Mouse (Mus musculus) liver, adult 10 weeks (tissue): ENCODE measurements around the gene St3gal2. TPM values are rescaled to one million over a fixed set of nuclear protein-coding genes. Genes with fewer than 3 reads are reported as not detected.

Experiments
- polyA plus RNA-seq: library from polyadenylated mRNA; stranded (reverse); fragments of 350-450 nt; fragmentation: Illumina TruSeq; extraction: RNeasy Lipid Tissue Mini Kit (QIAGEN cat#74804); gene quantifications from one replicate; pipeline ENCODE4 v1.2.3, GENCODE M21; 2014; ENCODE audit warnings: low read depth, low replicate concordance

Gene St3gal2
- polyA plus RNA-seq = 0.34 TPM

DNA sequence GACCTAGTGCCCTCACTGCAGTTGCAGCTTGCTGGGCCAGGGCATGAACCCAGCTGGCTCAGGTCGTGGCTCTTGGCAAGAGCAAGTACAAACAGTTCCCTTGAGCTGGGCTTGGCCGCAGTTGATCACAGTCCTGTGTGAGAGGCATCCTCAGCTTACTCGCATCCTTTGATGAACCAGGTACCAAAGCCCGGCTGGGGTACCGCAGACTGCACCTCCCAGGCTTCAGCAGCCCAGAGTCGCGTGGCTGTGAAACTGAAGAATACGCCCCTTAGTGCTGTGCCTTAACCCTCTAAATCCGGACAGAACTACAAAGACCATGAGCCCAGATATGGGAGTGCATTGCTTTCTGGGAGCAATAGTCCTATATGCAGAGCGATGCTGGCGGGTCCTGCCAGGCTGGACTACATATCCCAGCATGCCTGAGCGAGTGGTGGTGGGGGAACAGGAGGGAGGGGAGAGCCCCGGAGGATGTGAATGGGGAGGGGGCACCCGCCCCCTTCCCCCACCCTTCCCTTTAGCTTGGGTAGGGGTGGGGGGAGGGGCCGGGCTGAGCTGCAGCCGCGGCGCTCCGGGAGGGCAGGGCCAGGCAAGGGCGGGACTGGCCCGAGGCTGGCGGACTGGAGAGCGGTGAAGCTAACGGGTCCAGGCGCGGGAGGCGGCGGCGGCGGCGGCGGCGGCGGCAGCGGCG, at the start of gene St3gal2:
Gene St3gal2, plus strand, starts transcription at position 582 of the 691 bp plus-strand sequence.

DNA sequence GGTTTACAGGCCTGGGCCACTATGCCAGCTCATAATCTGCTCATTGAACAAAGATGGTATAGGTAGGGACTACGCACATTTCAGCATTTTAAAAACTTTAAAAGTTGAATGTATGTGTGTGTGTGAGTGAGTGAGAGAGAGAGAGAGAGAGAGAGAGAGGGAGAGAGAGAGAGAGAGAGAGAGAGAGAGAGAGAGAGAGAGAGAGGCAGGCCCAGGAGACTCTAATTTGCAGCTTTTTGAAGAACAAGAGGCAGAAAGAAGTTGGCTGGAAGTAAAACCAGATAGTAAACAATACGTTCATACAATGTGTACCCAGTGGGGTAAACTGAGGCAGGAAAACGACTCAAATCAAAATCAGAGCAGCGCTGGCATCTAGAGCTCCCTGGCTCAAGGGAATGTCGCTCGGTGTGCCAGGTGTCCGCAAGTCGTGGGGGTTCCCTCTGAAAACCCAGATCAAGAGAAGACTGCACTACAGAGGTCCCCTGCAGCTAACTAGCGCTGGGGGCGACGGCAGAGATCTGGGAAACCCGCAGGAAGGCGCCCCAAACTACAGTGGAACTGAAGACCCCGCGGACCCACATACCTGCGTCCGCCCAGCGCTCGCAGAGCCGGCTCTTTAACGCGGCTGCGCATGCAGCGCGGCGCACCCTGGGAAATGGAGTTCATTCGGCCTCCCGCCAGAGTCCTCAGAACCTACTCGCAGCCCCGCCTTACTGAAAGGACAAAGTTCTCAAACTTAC, 17.7 kb upstream of the St3gal2 start, which contains the start of gene Fuk:
Gene Fuk, minus strand, starts transcription at position 650 of the 740 bp plus-strand sequence.

GRCm38 (mm10) chr8:110997547-110998531, 78.1 kb downstream of the St3gal2 start, which contains the start of gene Ddx19a:
Ddx19a (minus strand) TSS chr8:110997800.

Other genes starting within 250 kb of the St3gal2 start
- 0.16 TPM for gene Mtss1l, start 198.4 kb upstream of the St3gal2 start, polyA plus RNA-seq
- not detected for gene Il34, start 114.0 kb upstream of the St3gal2 start, polyA plus RNA-seq
- 11.6 TPM for gene Cog4, start 73.3 kb upstream of the St3gal2 start, polyA plus RNA-seq
- 11.0 TPM for gene Sf3b3, start 73.1 kb upstream of the St3gal2 start, polyA plus RNA-seq
- 0.64 TPM for gene Fuk, start 17.4 kb upstream of the St3gal2 start, polyA plus RNA-seq
- gene Ddx19a, start 77.9 kb downstream of the St3gal2 start, polyA plus RNA-seq = 12.4 TPM
- 9.0 TPM for gene Ddx19b, start 111.8 kb downstream of the St3gal2 start, polyA plus RNA-seq
- gene Aars, start 113.2 kb downstream of the St3gal2 start, polyA plus RNA-seq = 20.7 TPM
- gene Exosc6, start 136.4 kb downstream of the St3gal2 start, polyA plus RNA-seq = 0.85 TPM
- gene Clec18a, start 172.5 kb downstream of the St3gal2 start, polyA plus RNA-seq = not detected
- gene Pdpr, start 174.7 kb downstream of the St3gal2 start, polyA plus RNA-seq = 9.8 TPM